Mouse (Mus musculus) embryo, embryonic 9.5 days (tissue): ENCODE measurements around the gene Rad18.

ENCODE experiments used
- DNase-seq: peaks from one replicate; pipeline ENCODE4 v3.0.0-alpha.2; 2017; ENCODE audit errors: extremely low spot score

Rad18 gene

DNA sequence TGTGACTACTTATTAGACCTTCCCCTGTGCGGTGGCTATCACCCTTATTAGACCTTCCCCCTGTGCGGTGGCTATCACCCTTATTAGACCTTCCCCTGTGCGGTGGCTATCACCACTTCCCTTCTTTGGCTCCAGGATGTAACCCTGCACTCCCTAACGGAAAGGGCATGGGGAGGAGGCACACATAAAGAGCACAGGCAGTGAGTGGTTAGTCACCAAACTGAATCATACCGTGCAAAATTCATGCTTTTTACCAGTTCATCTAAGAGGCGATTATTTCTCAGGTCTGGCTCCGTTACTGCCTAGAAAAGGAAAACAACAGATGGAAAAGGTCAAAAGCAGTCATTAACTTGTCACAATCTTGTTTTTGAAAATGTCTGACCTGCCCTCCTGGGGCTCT lies 10.0 kb downstream of the Rad18 start:
- DNase-seq = no peak

DNA sequence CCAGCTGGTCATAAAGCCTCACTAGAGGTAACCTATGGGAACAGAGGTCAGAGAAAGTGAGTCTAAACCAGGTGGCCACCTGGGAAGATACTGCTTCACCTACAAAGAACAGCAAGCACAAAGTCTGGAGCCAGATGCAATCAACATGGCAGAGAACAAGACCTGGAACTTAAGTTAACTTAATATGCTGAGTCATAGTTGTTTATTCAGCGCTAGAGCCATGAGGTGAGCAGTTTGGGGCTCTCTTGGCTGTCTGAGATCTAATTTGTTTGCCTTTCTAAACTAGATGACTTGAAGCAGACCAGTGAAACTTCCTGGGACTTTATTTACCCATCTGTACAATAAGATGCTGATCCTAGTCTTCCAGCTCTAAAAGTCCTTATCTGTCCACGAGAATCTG lies 12.4 kb downstream of the Rad18 start:
- no peak for DNase-seq

- no peak for DNase-seq
Measured at GRCm38 (mm10) chr6:112632071-112632470, 64.4 kb downstream of the Rad18 start.

GRCm38 (mm10) chr6:112630291-112630690 lies 66.2 kb downstream of the Rad18 start:
- no peak for DNase-seq

DNA sequence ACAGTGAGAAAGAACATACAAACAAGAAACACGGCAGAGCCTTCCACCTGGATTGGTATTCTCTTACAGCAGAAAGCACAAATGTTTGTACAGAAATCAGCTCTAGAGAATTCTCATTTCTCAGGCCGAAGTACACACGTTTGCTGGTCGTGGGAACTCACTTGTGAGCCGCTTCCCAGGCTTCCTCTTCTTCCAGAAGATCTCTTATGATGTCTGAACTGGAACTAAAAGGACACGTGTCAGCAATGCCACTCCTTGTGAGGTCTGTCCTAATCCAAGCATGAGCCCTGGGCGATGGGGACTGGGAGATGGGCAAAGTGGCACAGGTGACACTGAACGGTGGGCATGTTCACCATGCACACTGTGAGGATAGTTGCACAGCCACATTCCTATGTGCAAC lies 68.2 kb downstream of the Rad18 start:
- no peak for DNase-seq

DNA sequence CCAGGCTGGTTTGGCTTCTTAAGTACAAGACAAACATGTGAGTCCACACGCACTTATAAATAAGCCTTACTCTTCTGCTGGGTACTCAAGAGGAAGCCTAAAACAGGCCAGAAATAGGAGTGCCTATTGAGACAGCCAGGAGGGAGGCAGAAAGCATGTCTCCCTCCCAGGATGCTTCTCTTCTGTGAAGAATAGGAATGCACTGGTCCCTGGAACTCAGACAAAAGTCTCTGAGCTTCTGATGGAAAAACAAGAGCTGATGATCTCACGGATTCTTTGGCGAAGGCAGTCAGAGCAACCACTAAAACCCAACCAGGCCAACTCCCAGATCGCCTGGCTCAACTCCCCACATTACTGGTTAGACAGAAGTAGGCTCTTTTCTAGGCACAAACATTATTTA lies 74.2 kb downstream of the Rad18 start:
- DNase-seq = no peak

DNA sequence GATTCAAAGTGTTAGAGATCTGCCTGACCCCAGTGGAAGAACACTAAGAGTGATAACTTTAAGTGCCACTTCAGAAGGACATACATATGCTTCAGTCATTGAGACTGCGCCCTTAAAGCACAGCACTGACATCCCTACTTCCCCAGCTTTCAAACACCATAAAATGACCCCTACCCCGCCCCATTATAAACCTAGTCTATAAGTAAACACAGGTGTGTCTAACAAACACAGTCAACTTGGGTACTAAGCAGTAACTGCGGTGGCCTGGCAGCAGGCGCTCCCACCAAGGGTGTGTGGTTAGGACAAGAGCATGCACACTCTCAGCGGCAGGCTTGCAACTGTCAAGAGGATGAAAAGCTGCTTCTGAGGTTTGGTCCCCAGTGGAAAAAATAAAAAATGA lies 76.5 kb downstream of the Rad18 start:
- no peak for DNase-seq

- DNase-seq = no peak
Measured at GRCm38 (mm10) chr6:112617728-112618318, 78.7 kb downstream of the Rad18 start.

DNA sequence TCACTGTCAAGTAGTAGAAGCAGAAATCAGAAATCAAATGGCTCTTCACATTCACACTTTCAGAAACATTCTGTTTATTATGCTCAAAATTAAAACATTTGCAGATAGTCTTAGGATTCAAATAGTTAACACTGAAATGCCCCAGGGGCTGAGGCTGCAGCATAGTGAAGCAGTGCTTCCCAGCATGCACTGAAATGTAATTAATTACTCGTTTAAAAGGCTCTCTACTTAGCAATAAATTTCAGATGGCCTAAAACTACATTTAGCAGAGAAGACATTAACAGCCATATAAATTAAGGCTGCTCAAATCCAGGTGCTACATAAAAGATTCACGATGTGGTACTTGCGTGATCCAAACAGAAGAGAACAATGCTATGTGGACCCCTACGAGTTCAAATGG lies 87.5 kb downstream of the Rad18 start:
- DNase-seq = no peak

DNA sequence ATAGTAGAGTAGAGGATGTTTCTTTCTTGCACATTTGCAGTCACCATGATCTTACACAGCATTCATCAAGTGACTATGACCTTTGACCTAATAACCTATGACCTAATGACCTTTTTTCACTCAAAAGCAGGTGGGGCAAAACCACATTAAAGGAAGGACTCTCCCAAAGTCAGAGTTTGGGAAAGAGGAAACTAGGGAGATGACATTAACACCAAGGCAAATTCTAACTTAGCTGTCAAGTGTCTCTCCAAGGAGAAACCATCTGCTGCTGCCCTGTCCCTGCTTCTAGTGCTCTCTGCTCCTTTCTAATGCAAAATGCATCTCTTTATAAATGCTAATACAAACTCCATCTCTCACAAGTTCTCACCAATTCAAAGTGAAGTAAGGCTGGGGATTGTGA lies 92.6 kb downstream of the Rad18 start:
- DNase-seq = no peak

- DNase-seq = no peak
Measured at GRCm38 (mm10) chr6:112594971-112595370, 101.5 kb downstream of the Rad18 start.

GRCm38 (mm10) chr6:112587912-112588311 lies 108.6 kb downstream of the Rad18 start:
- DNase-seq = no peak

DNA sequence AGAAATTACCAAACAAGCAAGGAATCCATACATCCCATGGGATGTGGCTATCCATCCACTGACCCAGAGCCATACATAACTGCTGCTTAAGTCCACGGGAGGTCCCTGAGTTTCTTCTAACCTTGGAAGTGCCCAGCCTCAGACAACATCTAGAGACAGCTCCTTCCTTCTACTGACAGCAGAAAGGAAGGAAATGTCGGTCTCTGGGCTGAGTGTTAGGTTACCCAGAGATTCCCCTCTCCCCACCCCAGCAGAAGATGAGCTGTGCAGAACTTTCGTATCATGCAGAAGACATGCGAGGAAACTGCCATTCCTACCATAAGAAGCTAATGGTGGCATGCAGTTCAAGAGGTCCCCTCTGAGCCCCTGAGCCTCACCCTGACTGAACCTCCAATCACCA lies 109.5 kb downstream of the Rad18 start:
- DNase-seq = no peak

- DNase-seq = no peak
Measured at GRCm38 (mm10) chr6:112584961-112585360, 111.5 kb downstream of the Rad18 start.

GRCm38 (mm10) chr6:112582022-112582421 lies 114.5 kb downstream of the Rad18 start:
- no peak for DNase-seq

GRCm38 (mm10) chr6:112577198-112577597 lies 119.3 kb downstream of the Rad18 start:
- no peak for DNase-seq

GRCm38 (mm10) chr6:112574558-112574957 lies 121.9 kb downstream of the Rad18 start:
- DNase-seq = no peak

GRCm38 (mm10) chr6:112570413-112570812 lies 126.1 kb downstream of the Rad18 start:
- DNase-seq = no peak
